Mouse (Mus musculus) left cerebral cortex, postnatal 36 days (tissue): ENCODE measurements at regions not wholly inside any gene's neighbourhood (a gene's known extent, or its start where the extent isn't known, plus 50 kb on each side); places are given as distances from the start of the nearest gene placed in this dataset.

Experiments used
- DNase-seq, 2 experiments: peaks; one replicate each; pipeline ENCODE4 v3.0.0; 2021 to 2022; ENCODE audit warnings: low spot score in 2 of 2, mixed read lengths in 1 of 2
- intact Hi-C: fragments of 180-260 bp; cut with DNase I; formaldehyde crosslinking; loops from one replicate; pipeline ENCODE4 v1.15.1; 2025

DNA sequence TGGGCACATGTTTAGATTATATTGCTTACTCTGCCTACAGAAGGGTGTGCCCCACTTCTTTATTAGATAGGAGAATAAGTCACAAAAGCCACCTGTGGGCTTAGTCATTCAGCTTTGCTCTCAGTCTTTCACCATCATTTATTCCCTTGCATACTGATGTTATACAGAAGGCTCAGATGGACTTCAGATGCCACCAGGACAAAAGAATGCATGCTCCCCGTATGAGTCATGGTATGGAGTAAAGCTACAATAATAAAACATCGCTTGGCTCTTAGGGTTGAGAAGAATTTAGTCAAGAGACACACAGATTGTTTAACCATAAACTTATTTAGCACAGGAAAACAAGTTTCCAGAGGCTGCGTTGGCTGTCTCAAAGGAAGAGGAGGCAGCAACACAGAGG is 1473.5 kb downstream of the Slc22a22 start:
- no peak for DNase-seq
- intact Hi-C loops, result no loop called here

DNA sequence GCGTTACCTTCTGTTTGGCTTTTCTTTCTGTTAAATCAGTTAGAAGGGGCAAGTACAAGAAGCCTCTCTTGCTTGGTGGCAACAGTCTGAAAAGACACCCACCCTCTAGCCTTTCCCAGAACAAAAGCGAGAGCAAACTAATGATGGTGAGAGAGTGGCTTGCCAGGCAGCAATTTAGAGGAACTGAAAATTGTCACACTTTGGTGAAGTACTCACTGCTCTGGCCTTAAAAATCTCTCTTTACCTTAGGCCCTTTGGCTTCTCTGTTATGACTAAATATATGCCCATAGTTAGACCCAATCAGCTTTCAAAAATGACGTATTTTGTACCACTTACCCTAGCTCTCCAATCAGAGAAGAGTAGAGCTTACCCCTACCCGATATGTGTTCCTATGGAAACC is 1477.8 kb downstream of the Slc22a22 start:
- intact Hi-C loops, result no loop called here
- no peak for DNase-seq

DNA sequence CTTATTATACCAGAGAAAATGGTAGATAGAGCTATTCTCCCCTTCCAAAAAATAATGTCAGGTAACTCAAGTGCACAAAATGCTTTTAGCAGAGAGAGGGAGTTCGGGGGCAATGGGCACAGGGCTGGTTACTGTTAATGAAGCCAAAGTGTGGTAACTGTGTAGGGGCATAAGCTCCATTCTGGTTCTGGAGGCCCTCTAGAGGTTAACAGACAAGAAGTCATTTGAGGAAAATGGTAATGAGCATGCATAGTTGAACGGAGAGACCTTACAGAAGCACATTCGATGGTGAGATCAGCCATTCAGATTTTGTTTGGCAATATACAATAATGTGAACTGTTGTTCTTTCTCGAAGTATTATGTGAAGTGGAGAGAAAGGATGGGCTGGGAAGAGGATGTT is 1479.4 kb downstream of the Slc22a22 start:
- intact Hi-C loops, result no loop called here
- no peak for DNase-seq

- intact Hi-C loops, result no loop called here
- DNase-seq, result no peak
Measured at GRCm38 (mm10) chr15:55994680-55995079, 1482.7 kb downstream of the Slc22a22 start.

GRCm38 (mm10) chr15:55975843-55976242 is 1501.6 kb downstream of the Slc22a22 start:
- intact Hi-C loops, result no loop called here
- DNase-seq, result no peak

DNA sequence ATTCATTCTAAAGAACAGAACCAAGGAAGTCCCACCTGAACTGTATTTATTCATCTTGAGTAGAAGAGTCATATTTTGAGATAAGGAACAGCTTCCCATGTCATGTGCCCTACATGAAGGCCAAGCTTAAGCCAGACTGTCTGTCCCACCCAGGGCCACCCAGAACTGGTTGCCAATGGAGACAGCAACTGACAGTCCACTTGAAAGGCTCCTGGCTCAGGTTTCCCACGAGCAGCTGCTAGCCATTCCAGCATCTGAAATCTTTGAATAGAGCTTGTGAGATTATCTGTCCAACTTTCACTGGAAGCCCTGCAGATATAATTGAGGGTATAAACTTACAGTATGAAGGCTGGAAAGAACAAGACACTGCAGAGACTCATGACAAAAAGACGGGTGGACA is 1510.6 kb downstream of the Slc22a22 start:
- intact Hi-C loops, result no loop called here
- no peak for DNase-seq

GRCm38 (mm10) chr15:55965296-55965695 is 1512.1 kb downstream of the Slc22a22 start:
- intact Hi-C loops, result no loop called here
- DNase-seq, result no peak

- no peak for DNase-seq
- intact Hi-C loops, result no loop called here
Measured at GRCm38 (mm10) chr15:55962093-55962492, 1515.3 kb downstream of the Slc22a22 start.
